Mouse (Mus musculus): Measurements from ENCODE around the gene Adgrg7.

The Adgrg7 gene

GRCm38 (mm10) chr16:56715608-56716007, 80.0 kb downstream of the Adgrg7 start:
- no peak for DNase-seq (ENCODE audit: low read depth, low spot score)

- DNase-seq (ENCODE audit: low read depth, low spot score) = no peak
Measured at GRCm38 (mm10) chr16:56710071-56710470, 85.6 kb downstream of the Adgrg7 start.

- peak; percentile 9 for DNase-seq (ENCODE audit: low read depth, low spot score)
Measured at GRCm38 (mm10) chr16:56705731-56706130, 89.9 kb downstream of the Adgrg7 start.

GRCm38 (mm10) chr16:56700898-56701297, 94.8 kb downstream of the Adgrg7 start:
- DNase-seq (ENCODE audit: low read depth, low spot score) = no peak

GRCm38 (mm10) chr16:56696448-56696847, 99.2 kb downstream of the Adgrg7 start:
- no peak for DNase-seq (ENCODE audit: low read depth, low spot score)

GRCm38 (mm10) chr16:56690715-56691114, 104.9 kb downstream of the Adgrg7 start:
- no peak for DNase-seq (ENCODE audit: low read depth, low spot score)

- no peak for DNase-seq (ENCODE audit: low read depth, low spot score)
Measured at GRCm38 (mm10) chr16:56686747-56687146, 108.9 kb downstream of the Adgrg7 start.

GRCm38 (mm10) chr16:56681010-56681645, 114.5 kb downstream of the Adgrg7 start:
- DNase-seq (ENCODE audit: low read depth, low spot score) = no peak

GRCm38 (mm10) chr16:56677146-56677545, 118.5 kb downstream of the Adgrg7 start:
- DNase-seq (ENCODE audit: low read depth, low spot score) = no peak
